Mouse (Mus musculus): ENCODE measurements around the gene Fer.

DNA sequence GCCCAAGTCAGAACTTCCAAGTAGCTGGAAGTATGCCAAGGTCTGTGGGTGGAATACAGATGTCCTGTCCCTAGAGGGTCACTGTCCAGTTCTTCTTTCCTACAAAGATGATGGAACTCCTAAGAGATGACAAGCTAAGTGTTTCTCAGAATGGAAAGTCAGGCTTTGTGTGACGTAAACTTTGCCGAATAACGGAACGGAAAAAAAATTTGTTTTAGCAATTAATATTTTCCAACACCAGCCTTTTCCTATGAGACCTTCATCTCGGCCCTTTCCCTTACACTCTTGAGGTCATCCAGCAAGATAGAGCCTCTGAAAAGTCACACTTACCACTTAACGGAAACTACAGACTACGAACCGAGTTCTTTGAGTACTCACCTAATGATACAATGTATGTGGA, 24.7 kb upstream of the Fer start:
- TF ChIP-seq MAX (IDR thresholded peaks at IDR 0.05; ENCODE audit: low read depth) (no peak), USF1 (IDR thresholded peaks at IDR 0.05; ENCODE audit: low read depth) (no peak), SRF (IDR thresholded peaks at IDR 0.05; ENCODE audit: control insufficient read depth, insufficient read length, low read depth) (no peak), MYOG (IDR thresholded peaks at IDR 0.05; ENCODE audit: control insufficient read depth in 1 of 3, insufficient read depth in 1 of 3, insufficient read length in 2 of 3, low read depth in 2 of 3) (no peak), POLR2A (IDR thresholded peaks at IDR 0.05; ENCODE audit: insufficient read length, low read depth) (no peak), REST (IDR thresholded peaks at IDR 0.05; ENCODE audit: insufficient read depth, insufficient read length) (no peak)

Measured in myocyte (in vitro differentiated cells).